Mouse (Mus musculus): ENCODE data around the gene Kcnma1. TPM values are rescaled to one million over a fixed set of nuclear protein-coding genes. Genes with fewer than 3 reads are reported as not detected.

Kcnma1 gene
- total RNA-seq, 2 experiments from 2014 or later: 183 to 192 TPM

GRCm38 (mm10) chr14:23522606-23523159 is 491.6 kb downstream of the Kcnma1 start:
- DNase-seq (ENCODE audit: low spot score in 2 of 2): no peak
- intact Hi-C loops (cut with DNase I): loop anchor here (10.0 kb wide), 1 partner anchor 468 kb away; no protein-coding TSS in a partner anchor

DNA sequence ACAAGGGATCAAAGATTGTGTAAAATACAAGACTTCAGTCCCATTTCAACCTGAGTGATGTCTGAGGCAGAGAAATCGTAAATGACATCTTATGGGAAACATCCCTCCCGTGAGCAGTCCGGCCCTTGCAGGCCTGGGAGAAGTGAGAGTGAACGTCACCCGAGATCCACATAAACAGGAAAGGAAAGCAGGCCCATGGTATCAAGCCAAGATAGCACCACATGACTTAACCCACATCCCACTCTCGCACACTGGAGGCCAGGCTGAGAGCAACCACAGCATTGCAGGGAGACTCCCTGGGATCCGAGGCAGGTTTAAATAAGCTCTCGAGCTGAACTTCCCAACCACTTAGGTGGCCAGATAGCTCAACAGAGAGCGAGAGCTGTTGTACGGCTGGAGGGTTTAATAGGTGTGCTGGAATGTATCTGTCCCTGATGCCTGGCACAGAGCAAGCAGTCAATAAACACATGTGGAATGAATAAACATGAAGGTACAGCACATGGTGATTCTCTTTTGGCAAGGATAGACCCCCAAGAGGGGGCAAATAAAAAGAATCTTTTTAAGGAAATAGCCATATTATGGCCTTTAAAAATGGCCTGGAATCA is 493.1 kb downstream of the Kcnma1 start:
- DNase-seq (ENCODE audit: low spot score in 2 of 2): no peak
- intact Hi-C loops (cut with DNase I): loop anchor here (10.0 kb wide), 1 partner anchor 466 kb away; no protein-coding TSS in a partner anchor

- intact Hi-C loops (cut with DNase I): no loop called here
These were observed 496.9 kb downstream of the Kcnma1 start for GRCm38 (mm10) chr14:23517374-23517773.

GRCm38 (mm10) chr14:23509792-23510191 is 504.5 kb downstream of the Kcnma1 start:
- no peak for DNase-seq (ENCODE audit: low spot score in 2 of 2)
- intact Hi-C loops (cut with DNase I): no loop called here

More at GRCm38 (mm10) chr14:23517374-23517773, 496.9 kb downstream of the Kcnma1 start:
- DNase-seq (ENCODE audit: low spot score in 2 of 2): no peak

DNA sequence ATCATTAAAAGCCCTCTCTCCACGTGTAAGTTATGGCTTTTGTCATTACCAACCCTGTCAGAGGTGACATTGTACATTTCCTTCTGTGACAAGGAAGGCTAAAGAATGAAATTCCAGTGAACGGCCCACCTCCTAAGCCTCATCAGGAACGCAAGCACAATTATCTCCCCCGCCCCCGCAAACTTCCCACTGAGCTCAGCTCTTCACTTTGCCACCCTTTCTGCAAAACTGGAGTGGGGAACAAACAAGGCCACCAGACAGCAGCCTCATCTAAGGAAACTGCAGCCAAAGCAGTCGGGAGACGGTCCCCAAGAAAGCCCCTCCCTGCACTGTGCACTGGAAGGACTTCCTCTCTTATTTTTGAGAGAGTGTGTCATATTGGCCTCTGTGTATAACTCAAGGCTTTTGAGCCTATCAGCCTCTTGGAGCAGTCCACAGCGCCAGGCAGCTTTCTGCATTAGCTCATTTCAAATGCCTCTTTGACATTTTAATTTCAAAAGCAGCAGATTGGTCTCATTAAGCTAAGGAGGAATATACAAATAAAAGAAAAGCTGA is 512.0 kb downstream of the Kcnma1 start:
- peak in 1 of 2 experiments; percentile 37 for DNase-seq (ENCODE audit: low spot score in 2 of 2)
- intact Hi-C loops (cut with DNase I): no loop called here

GRCm38 (mm10) chr14:23496801-23497200 is 517.5 kb downstream of the Kcnma1 start:
- intact Hi-C loops (cut with DNase I): no loop called here

GRCm38 (mm10) chr14:23496236-23496740 is 518.0 kb downstream of the Kcnma1 start:
- intact Hi-C loops (cut with DNase I): no loop called here
- DNase-seq (ENCODE audit: low spot score in 2 of 2): no peak

More at GRCm38 (mm10) chr14:23496801-23497200, 517.5 kb downstream of the Kcnma1 start:
- no peak for DNase-seq (ENCODE audit: low spot score in 2 of 2)

- intact Hi-C loops (cut with DNase I): no loop called here
- DNase-seq (ENCODE audit: low spot score in 2 of 2): no peak
These were observed 519.8 kb downstream of the Kcnma1 start for GRCm38 (mm10) chr14:23494496-23494800.

GRCm38 (mm10) chr14:23493750-23494495 is 520.4 kb downstream of the Kcnma1 start:
- no peak for DNase-seq (ENCODE audit: low spot score in 2 of 2)
- intact Hi-C loops (cut with DNase I): no loop called here

GRCm38 (mm10) chr14:23492581-23493360 is 521.5 kb downstream of the Kcnma1 start:
- DNase-seq (ENCODE audit: low spot score in 2 of 2): no peak
- intact Hi-C loops (cut with DNase I): no loop called here

- DNase-seq (ENCODE audit: low spot score in 2 of 2): no peak
- intact Hi-C loops (cut with DNase I): no loop called here
These were observed 522.9 kb downstream of the Kcnma1 start for GRCm38 (mm10) chr14:23491359-23491758.

DNA sequence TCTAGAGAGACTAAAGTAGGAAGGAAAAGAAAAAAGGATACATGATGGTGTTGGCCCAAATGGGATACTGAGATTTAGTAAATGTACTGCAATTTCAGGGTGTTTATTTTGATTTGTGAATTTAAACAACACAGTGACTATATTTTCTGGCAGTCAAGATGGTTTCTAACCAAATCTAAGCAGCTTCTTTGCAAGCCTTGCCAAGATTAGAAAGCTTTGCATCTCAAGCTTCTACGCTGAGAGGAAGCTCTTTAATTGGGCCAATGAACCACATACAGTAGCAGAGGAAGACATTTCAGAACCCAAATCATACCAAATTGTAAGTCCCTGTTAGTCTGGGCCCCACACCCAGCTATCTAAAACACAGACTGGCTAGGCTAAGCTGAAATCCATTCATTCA is 527.6 kb downstream of the Kcnma1 start:
- DNase-seq (ENCODE audit: low spot score in 2 of 2): peak in 1 of 2 experiments; percentile 47
- intact Hi-C loops (cut with DNase I): no loop called here

- intact Hi-C loops (cut with DNase I): no loop called here
- DNase-seq (ENCODE audit: low spot score in 2 of 2): no peak
These were observed 528.3 kb downstream of the Kcnma1 start for GRCm38 (mm10) chr14:23485802-23486500.

- DNase-seq (ENCODE audit: low spot score in 2 of 2): no peak
- intact Hi-C loops (cut with DNase I): no loop called here
These were observed 539.2 kb downstream of the Kcnma1 start for GRCm38 (mm10) chr14:23475129-23475528.

DNA sequence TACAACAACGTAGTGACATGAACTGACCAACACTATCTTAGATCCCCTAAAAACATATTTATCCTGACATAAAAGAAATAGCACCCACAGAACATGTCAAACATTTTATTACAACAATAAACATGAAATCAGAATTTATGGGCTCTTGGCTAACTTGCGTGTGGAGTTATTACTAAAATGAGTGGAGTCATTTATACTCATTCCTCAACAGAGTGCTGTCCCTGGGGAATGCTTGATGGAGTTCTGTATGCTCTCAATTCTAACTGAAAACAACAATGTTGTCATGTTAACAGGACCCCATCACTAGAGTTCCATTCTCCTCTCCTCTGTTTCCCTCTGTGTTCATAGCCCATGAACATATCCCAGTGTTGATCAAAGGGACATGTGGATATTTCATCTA is 544.2 kb downstream of the Kcnma1 start:
- intact Hi-C loops (cut with DNase I): no loop called here
- DNase-seq (ENCODE audit: low spot score in 2 of 2): no peak

- intact Hi-C loops (cut with DNase I): no loop called here
- no peak for DNase-seq (ENCODE audit: low spot score in 2 of 2)
These were observed 549.2 kb downstream of the Kcnma1 start for GRCm38 (mm10) chr14:23465135-23465534.

GRCm38 (mm10) chr14:23458560-23458959 is 555.7 kb downstream of the Kcnma1 start:
- DNase-seq (ENCODE audit: low spot score in 2 of 2): no peak
- intact Hi-C loops (cut with DNase I): no loop called here

GRCm38 (mm10) chr14:23451681-23452080 is 562.6 kb downstream of the Kcnma1 start:
- intact Hi-C loops (cut with DNase I): no loop called here
- DNase-seq (ENCODE audit: low spot score in 2 of 2): no peak

- no peak for DNase-seq (ENCODE audit: low spot score in 2 of 2)
- intact Hi-C loops (cut with DNase I): no loop called here
These were observed 576.8 kb downstream of the Kcnma1 start for GRCm38 (mm10) chr14:23437467-23437866.

Measured in left cerebral cortex, postnatal 25 days (tissue).